Mouse (Mus musculus): ENCODE measurements around the gene Pi4kb.

DNA sequence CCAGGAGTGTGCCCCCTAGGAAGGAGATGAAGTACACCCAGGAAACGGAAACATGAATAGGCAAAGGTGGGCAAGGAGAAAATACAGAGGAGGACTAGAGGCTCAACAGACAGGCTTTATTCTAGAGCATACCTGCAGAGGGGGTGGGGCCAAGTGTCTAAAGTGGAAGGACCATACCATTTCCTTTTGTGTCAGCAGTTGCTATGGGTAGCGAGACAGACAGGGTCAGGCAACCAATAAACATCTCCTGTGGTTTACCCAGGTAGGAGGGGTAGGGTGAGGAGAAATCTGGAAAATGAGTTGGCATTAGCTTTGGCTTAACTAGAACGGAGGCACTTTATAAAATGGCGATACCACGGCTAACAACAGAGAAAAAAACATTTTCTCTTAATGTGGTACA, 21.7 kb upstream of the Pi4kb start:
- no peak for TF ChIP-seq CTCF (IDR thresholded peaks at IDR 0.05; ENCODE audit: extremely low read depth, insufficient read length, insufficient replicate concordance, low read depth, low read length)
- TF ChIP-seq POLR2A (IDR thresholded peaks at IDR 0.05; ENCODE audit: low read depth, low read length) = no peak

All from small intestine, adult 2 months (tissue).